Mouse (Mus musculus): ENCODE results near the gene Gatad2b.
A peak's percentile ranks its signal among the peaks of the same experiment; 100 is the strongest.
"Not testable (repeated sequence)": the region's sequence is repeated elsewhere in the genome, so short reads cannot be mapped to it uniquely, and the experiment has no call there.

Gatad2b gene

GRCm38 (mm10) chr3:90292345-90293275 lies at the start of gene Gatad2b:
Gene Gatad2b (plus strand): TSS chr3:90293178.
- DNase-seq (ENCODE audit: extremely low spot score, low read depth, low spot score): peak; percentile 99

GRCm38 (mm10) chr3:90245406-90245805 lies 47.6 kb upstream of the Gatad2b start:
- DNase-seq (ENCODE audit: extremely low spot score, low read depth, low spot score): no peak

DNA sequence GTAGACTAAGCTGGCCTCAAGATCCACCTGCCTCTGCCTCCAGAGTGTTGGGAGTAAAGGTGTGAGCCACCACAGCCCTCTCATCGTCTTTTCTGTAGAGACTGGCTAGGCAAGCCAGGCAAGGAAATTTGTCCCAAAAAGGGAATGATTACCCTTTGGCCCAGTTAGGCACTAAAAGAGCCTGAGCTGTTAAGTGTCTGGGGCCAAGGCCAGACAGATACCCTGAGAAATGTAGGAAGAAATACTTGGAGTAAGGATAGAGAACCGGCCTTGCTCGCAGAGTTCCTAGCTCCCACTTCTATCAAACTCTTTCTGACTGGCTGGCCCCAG lies 45.4 kb upstream of the Gatad2b start:
- DNase-seq (ENCODE audit: extremely low spot score, low read depth, low spot score): no peak

DNA sequence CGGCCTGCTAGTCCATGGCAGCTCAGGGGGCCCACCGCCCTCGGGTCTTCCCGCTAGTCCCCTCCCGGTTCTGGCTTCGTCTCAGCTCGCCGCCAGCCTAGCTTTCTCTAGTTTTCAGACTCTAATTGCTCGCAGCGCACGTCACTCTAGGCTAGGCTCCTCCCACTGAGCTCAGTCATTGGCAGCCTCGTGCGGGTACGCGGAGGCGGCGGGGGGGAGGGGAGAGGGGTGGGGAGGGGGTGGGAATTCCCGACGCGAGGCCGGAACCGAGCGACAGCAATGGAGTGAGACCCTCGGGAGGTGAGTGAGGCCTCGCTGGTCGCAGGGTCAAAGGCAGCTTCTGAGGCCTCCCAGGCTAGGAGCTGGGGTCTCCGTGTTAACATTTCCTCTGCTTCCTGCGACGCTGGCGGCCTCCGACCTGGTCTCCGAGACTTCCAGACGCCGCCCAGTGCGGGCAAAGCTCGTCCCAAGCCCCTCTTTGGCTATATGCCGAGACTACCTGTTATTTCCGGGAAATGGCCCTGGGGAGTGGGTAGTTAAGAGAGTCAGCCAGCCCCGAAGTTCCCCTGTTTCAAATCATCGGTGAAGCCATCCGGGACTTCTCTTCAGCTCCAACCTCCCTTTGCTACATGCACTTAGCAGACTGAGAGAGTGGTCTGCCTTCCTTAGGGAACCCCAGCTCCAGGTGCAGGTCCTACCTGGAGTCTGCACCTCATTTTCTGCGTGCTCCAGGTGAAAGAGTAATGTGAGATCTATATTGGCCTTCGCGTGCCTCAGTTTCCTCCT lies 44.8 kb upstream of the Gatad2b start, which contains the start of gene Slc39a1:
Slc39a1 (plus strand) TSS at position 213 of the 786 bp plus-strand sequence.
- peak; percentile 80 for DNase-seq (ENCODE audit: extremely low spot score, low read depth, low spot score)

DNA sequence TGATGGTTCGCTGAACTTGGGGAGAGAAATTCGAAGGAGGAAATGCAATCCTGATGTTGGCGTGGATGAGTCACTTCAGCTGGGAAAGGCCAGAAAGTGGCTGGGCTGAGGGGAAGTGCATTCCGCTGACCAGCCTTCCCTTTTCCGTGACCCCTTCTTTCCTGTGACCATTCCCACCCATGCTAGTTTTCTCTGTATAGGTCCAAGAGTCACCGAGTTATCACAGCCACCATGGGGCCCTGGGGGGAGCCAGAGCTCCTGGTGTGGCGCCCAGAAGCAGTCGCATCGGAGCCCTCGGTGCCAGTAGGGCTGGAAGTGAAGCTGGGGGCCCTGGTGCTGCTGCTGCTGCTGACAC lies 44.3 kb upstream of the Gatad2b start:
- DNase-seq (ENCODE audit: extremely low spot score, low read depth, low spot score): no peak

- DNase-seq (ENCODE audit: extremely low spot score, low read depth, low spot score): no peak
These were observed 42.2 kb upstream of the Gatad2b start for GRCm38 (mm10) chr3:90250791-90251190.

DNA sequence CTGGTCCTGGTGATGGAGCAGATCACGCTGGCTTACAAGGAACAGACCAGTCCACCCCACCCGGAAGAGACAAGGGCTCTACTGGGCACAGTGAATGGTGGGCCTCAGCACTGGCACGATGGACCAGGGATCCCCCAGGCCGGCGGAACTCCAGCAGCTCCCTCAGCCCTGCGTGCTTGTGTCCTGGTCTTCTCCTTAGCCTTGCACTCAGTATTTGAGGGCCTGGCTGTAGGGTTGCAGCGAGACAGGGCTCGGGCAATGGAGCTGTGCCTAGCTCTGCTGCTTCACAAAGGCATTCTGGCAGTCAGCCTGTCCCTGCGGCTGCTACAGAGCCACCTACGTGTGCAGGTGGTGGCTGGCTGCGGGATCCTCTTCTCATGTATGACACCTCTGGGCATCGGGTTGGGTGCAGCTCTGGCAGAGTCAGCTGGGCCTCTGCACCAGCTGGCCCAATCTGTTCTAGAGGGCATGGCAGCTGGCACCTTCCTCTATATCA lies 41.2 kb upstream of the Gatad2b start:
- DNase-seq (ENCODE audit: extremely low spot score, low read depth, low spot score): not testable (repeated sequence)

DNA sequence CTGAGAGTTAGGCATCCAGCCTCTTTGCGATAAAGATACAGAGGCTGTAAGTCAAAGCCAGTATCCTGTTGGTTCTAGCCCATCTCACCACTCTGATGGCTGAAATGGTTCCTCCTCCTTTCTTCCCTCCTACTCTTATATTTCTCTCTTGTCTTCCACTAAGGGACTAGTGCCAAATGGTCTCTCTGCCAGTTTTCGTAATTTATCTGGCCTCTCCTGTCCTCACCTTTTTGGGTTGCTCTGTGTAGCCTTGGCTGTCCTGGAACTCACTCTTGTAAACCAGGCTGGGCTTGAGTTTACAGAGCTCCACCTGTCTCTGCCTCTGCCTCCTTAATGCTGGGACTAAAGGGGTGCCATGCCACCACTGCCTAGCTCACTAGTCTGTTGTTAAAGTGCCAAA lies 40.3 kb upstream of the Gatad2b start:
- DNase-seq (ENCODE audit: extremely low spot score, low read depth, low spot score): not testable (repeated sequence)

DNA sequence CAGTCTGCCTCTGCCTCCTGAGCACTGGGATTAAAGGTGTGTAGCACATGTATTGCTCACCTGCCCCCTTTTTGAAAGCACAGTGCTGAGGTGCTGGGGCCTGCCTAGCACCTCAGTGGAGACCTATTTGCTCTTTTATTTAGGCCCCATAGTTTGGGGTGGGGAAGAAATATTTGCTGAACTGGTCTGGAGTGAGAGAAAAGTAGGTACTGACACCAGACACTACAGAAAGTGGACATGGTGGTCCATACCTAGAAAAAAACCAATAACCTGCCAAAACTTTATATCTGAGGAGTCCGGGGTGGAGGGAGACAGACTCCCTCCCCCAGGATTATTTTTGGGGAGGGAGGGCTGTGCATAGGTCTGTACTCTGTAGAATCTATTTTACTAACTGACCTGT lies 39.8 kb upstream of the Gatad2b start:
- DNase-seq (ENCODE audit: extremely low spot score, low read depth, low spot score): not testable (repeated sequence)

DNA sequence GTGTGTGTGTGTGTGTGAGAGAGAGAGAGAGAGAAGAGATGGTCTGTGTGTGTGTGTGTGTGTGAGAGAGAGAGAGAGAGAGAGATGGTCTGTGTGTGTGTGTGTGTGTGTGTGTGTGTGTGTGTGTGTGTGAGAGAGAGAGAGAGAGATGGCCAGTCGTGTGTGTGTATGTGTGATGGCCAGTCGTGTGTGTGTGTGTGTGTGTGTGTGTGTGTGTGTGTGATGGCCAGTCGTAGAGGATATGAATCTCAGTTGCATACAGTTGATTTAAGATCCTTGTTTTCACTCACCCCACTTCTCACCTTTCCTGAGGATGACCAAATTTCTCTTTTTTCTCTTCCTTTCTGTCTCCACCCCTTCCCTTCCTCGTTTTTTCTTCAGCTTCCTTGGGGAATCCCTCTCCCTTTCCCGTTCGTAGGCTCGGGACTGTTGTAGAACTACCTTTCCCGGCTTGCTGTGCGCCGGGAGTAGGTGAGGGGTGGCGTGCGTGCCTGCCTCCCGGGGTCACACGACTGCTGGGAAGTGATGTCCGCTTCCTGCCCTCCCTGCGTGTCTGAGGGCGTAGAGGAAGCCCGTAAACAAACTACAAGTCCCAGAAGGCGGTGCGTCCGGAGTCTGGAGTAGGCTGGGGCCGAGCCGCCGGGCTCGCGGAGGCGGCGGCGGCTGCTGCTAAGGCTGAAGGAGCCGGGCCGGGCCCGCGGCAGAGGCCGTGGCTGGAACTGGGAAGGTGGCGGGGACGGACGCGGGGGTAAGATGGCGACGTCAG lies 39.1 kb upstream of the Gatad2b start, which contains the start of gene Crtc2:
Crtc2 (plus strand) TSS at position 511 of the 766 bp plus-strand sequence.
- DNase-seq (ENCODE audit: extremely low spot score, low read depth, low spot score): peak; percentile 84

DNA sequence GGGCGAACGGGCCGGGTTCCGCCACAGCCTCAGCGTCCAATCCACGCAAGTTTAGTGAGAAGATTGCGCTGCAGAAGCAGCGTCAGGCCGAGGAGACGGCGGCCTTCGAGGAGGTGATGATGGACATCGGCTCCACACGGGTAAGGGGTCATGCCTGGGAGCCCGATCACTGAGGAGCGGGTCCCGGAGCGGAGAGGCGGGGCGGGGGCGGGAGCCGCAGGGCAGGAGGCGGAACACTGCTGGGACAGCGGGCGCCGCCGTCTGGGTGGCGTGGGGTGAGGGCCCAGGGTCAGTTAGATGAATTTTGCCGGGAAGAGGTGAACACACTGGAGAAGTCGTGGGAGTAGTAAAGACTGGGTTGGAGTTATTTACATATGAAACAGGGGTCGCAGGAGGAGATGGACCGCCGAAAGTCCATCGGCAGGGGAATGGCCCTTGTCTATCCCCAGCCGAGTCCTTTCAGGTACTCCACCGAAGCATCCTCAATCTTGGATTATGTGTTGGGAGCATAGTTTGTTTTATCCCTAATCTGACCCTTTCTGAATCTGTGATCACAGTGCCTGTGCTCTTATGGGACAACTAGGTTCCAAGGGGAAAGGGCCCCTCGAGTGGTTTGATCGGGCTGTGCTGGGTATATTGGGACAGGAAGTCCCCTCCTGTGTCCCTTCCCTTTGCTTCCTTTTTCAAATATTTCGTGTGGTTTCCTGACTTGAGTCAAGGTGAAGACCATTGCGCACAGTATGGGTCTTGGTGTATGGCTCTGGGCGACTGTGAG lies 38.4 kb upstream of the Gatad2b start:
- no peak for DNase-seq (ENCODE audit: extremely low spot score, low read depth, low spot score)

DNA sequence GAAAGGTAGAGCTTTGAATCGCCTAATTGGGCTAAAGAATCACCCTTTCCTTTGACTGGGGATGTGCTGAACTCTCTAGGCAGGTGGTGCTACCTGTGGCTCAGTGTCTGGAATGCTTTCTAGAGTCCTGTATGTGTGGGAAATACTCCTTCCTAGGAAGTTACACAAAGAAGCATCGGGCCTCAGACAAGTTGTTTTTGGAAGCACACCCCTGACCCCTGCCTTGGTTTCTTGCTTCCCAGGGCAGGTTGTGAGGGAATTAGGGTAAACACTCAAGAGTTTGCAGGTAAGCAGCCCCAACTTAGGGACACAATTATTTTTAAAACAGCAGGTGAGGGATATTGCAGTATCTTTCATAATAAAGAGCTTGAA lies 37.8 kb upstream of the Gatad2b start:
- DNase-seq (ENCODE audit: extremely low spot score, low read depth, low spot score): no peak

GRCm38 (mm10) chr3:90255784-90256353 lies 37.1 kb upstream of the Gatad2b start:
- no peak for DNase-seq (ENCODE audit: extremely low spot score, low read depth, low spot score)

DNA sequence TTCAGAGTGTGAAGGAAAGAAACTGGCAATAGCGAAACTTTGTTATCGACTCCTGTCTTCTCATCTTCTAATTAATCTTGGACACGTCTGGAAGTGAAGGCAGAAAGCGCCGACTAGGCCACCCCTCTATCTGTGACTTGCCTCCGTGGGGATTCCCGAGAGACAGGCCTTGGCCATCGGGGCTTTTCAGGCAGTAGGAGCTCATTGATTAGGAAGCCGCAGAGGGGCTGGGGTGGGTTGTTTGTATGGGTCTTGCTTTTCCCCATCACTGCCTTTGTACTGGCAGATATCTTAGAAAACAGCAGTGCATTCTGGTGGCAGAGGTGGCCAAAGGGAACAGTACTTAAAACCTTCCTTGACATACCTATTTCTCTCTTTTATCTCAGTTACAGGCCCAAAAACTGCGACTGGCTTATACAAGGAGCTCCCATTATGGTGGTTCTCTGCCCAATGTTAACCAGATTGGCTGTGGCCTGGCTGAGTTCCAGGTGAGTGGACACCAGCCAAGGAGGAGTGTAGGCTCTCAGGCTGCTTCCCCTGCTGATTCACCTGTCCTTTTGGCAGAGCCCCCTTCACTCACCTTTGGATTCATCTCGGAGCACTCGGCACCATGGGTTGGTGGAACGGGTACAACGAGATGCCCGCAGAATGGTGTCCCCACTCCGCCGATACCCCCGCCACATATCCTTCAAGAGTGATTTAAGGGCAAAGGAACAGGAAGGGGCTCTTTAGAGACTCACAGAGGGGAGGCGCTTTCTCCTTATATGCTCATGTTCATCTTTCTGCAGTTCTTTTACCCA lies 36.0 kb upstream of the Gatad2b start:
- DNase-seq (ENCODE audit: extremely low spot score, low read depth, low spot score): no peak

- no peak for DNase-seq (ENCODE audit: extremely low spot score, low read depth, low spot score)
These were observed 34.5 kb upstream of the Gatad2b start for GRCm38 (mm10) chr3:90258521-90258920.

DNA sequence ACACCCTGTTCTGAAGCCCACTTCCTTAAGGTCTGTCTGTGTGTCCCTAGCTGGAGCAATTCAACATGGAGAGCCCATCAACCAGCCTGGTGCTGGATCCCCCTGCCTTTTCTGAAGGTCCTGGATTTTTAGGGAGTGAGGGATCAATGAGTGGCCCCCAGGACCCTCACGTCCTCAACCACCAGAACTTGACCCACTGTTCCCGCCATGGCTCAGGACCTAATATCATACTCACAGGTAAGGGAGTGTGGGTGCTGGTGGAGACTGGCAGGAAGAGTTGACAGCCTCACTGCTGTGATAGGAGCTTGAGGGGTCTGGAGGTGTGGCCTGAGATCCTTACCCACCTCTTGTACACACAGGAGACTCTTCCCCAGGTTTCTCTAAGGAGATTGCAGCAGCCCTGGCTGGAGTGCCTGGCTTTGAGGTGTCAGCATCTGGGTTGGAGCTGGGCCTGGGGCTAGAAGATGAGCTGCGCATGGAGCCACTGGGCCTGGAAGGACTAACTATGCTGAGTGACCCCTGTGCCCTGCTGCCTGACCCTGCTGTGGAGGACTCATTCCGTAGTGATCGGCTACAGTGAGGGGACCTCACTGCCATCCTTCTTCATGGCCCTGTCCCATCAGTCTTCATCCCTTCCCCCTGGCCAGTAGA lies 29.7 kb upstream of the Gatad2b start:
- DNase-seq (ENCODE audit: extremely low spot score, low read depth, low spot score): no peak

DNA sequence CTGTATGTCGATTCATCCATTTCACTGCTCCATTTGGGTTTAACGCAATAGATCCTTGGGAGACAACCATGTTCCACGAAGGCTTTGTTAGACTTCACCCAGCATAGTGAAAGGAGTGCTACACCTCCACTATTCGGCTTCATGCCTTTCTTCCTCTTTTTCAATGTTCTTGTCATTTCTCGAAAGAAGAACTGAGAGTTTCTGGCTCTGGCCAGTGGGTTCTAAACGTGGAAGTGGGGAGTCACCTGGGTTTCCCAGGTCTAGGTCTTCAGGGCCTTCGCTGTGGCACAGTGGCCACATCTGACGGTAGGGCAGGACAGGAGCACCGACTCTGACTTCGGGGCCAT lies 28.3 kb upstream of the Gatad2b start:
- no peak for DNase-seq (ENCODE audit: extremely low spot score, low read depth, low spot score)

- DNase-seq (ENCODE audit: extremely low spot score, low read depth, low spot score): peak; percentile 47
These were observed 27.7 kb upstream of the Gatad2b start, which contains the start of gene Dennd4b for GRCm38 (mm10) chr3:90265034-90265931. Gene Dennd4b (plus strand): TSS chr3:90265185.

All from hindlimb bud, embryonic 11.5 days (tissue).